Mouse (Mus musculus) lung, postnatal 10 days (tissue): Measurements from ENCODE around the gene Usp3.

ENCODE experiments used
- DNase-seq: peaks from one replicate; pipeline ENCODE4 v3.0.0; 2021

Gene Usp3

DNA sequence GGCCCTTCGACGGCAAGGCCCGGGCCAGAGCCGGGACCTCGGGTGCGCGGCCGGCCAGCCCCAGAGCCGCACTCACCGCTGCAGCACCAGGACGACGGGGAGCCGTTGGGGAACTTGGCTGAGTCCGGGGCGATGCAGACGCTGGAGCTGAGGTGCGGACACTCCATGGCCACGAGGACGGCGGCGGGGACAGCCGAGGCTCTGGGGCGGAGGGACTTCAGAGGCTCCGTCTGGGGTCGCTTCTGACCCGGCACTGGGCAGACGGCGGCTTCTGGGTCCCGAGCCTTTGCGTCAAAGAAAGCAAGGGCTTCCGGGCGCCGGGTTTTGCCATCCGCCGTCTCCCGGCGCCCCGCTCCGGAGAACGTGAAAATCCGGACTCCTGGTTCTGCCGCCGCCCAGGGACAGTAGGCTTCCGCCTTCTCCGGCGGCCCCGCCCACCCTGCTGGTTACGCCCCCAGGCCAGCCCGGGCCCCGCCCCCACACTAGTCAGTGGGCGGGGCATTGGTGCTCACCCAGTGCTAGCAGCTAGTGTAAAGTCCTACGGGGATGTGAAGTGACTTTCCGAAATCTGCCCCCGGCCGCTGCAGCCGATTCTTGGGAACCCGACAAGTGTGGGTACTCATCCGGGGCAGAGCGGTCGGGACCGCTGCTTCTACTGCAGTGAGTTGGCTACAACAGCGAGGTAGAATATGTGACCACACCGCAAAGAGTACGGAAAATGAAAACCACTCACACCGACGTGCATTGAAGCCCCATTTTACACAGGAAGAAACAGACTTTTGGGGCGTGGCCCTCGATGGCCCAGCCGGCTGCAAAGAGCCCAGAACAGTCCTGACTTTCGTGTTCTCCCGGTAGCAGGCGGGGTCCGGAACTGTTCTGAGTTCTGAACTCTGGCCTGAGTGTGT, at the start of gene Usp3:
TSS of gene Usp3 (minus strand) at position 435 of the 905 bp plus-strand sequence.
- peak; percentile 97 for DNase-seq

DNA sequence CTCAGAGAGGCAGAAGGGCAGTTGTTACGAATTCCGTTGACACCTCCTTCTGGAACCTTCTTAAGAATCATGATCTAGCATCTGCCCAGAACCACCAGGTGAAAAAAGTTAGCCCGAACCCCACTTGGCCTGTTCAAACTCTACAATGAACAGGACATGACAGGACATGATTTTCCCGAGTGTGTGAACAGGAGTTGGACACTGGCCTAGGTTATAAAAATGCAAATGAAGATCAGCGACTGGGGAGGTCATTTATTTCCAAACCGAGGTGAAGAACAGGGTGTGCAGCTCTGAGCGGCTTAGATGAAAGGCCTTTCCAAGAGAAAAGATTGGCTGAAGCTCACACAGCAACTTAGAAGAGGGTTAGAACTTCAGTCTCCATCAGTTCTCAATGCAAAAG, 47.5 kb upstream of the Usp3 start:
- DNase-seq, result no peak

DNA sequence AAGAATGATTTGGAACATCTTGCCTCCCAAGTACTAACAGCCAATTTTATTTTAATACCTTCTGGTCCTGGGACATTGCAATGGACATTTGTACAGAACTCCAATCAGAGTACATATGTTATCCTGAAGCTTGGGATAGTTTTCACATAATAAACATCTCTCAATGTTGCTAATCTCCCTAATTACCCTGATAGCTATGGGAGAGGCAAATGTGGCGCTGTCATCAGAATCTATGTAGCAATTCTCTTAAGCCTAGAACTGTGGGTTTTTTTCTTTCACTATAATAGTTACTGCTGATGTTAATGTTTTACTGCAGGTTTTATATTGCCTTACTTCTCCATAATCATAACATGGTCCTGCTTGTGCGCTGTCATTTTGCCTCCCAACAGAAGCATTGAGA, 46.7 kb upstream of the Usp3 start:
- no peak for DNase-seq

DNA sequence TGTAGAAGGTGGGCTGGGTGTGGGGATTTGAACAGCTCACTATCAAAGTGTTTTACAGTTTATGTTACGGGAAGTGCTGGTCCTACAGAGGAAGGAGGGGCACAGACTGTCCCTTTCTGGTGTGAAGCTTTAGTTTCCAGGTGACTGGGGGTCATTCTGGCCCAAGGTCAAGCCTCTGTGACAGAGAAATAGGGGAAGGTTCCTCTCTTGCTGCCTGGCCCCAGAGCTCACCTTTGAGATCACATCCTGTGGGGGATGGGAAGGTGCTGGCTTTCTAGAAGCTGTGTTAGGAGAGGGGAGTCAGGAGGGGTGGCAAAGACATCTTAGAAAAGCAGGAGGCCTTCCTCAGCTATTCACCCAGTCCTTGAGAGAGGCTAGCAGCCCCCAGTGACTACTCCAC, 39.5 kb upstream of the Usp3 start:
- no peak for DNase-seq

DNA sequence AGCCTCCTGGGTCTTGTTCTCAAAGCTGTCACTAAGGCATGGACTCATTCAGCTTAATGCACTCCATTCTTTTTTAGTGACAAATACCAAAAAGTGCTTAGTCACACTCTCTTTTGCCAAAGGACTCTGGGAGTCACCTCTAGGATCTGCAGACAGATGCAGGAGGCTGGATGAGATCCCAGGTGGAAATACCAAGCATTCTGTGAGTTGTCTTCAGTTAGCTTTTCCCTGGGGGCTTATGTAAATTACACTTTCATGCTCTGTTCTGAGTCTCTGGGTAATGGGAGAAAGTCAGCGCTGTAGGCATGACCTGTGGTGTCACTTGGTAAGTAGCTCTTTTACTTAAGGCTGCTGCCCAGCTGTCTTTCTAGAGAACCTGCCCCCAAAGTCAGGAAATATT, 38.0 kb upstream of the Usp3 start:
- no peak for DNase-seq

DNA sequence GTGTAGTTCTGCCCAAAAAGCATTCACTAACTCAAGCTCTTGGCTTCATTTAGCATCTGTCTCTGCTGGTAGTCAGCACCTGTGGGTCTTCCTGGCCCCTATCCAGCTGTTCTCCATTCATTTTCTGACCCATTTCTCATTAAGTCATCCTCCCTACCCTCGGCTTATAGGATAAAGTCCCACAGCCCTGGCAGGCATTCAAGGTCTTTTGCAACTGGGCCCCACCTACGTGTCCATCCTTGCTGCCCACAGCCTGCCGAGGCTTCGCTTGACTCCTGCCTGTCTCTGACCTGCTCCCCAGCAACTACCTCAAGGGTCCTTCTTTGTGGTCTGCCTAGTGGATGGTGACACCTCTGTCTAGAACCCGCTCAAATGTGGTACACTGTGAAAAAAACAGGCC, 33.7 kb upstream of the Usp3 start:
- DNase-seq, result no peak

DNA sequence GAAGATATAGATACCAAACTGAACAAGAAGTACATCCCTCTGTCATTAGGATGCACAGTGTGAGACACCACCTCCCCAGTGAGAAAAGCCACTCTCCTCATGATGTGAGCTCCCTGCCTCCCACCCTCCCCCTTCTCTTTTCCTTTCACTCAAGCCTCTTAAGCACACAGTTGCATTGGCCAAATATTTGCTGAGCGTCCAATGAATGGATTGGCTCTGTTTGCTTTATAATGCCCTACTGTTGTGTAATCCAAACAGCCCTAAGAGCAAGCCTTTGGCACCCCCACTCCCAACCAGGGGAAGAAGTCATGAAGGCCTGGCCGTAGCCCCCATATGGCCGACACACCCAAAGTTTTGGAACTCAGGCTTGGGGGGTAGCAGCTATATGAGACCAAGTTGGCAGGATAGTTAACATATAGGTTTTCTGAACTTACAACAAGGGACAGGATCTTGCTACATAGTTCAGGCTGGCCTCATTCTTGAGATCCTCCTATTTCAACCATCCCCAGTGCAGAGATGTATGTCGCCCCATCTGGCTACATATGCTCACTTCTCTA, 33.1 kb upstream of the Usp3 start:
- peak; percentile 33 for DNase-seq

DNA sequence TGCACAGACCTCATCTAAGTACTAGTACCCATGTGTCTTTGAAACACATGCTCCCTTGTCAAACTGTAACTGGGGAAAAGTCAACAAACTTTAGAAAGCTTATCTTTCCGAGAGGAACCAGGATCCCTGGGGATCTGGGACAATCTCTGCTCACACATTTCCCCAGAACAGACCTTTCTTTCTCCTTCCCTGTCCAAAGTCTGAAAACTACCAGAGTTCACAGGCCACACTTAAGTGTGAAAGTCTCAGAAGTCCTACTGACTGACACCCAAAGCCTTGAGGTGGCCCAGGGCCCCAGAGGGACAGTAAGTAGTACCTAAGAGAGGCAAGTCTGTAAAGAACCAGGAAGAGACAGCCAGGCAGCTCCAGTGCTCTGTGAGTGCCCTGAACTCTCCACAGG, 31.9 kb upstream of the Usp3 start:
- no peak for DNase-seq

DNA sequence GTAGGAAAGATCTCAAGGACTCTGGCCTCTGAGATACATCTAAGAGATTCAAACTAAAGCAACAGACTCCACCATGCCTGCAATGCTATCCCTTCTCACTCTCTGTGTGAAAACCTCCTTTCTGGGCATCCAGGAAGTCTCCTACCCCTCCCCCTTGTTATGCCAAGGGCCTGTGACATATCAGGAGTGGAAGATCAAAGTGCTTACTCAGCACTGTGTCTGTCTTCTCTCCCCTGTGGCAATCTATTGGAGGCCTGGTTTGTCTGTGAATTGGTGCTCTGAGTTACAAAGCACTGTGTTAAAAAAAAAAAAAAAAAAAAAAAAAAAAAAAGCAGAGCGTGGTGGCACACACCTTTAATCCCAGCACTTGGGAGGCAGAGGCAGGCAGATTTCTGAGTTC, 30.7 kb upstream of the Usp3 start:
- DNase-seq, result no peak

DNA sequence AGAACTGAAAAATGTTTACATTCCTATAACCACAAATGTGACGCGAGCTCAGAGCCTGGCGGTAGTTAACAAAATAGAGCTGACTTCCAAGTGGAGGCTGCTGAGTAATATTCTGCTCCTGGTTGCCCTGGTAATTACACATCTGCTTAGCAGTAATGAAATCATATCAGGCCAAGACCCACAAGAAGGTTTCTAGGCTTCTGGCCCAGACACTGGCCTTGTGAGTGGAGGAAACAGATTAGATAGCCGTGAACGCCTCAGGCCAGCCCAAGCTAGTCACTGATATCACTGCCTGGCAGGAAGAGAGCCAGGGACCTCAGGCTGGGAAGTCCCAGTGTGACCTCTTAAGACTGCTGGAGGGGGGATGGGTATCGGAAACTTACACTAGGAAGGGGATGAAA, 27.6 kb upstream of the Usp3 start:
- peak; percentile 83 for DNase-seq

DNA sequence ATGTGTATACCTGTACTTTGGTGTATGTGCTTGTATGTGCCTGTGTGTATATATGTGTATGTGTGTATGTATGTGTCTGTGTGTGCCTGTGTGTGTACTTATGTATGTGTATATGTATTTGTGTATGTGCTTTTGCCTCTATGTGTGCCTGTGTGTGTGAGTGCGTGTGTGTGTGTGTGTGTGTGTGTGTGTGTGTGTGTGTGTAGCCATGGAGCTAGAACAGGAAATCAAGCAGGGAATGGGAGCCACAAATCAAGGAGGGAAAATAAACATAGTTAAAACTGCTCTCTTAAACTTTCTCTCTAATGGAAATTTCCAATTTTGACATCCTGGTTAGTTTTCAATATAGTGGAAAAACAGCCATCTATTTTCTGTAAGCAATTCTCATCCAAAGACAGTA, 27.1 kb upstream of the Usp3 start:
- DNase-seq, result peak; percentile 32

DNA sequence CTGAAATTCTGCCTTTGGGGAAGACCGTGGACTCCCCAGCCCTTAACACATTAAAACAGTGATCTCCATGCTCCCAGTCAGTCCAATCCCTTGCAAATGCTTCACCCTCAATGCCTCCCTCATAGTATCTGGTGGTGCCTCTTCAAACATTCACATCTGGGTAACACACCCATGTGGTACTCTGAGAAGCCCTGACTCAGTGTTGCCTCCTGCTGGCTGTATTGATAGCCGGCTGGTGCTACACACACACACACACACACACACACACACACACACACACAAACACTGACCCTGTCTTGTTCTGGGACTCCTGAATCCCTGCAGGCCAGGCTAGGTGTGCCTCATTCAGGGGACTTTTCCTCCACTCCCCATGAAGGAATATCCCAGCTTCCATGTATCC, 24.9 kb upstream of the Usp3 start:
- no peak for DNase-seq

DNA sequence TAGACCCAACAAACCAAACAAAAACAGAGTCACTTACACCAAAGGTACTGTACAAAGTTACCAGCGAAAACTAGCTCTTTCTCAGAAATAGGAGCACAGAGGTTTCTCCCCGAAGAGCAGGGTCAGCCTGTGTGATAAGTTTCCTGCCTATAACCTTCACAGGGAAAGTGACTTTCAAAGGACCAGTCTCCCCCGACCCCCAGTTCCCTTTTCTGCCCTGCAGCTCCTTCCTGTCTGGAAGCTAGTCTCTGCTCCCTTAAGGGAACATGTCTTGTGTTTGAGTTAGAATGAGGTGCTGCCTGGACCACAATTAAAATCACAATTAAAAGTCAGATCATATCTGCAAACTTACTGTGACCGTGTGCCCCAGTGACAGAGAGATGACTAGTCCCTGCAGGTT, 23.9 kb upstream of the Usp3 start:
- no peak for DNase-seq

DNA sequence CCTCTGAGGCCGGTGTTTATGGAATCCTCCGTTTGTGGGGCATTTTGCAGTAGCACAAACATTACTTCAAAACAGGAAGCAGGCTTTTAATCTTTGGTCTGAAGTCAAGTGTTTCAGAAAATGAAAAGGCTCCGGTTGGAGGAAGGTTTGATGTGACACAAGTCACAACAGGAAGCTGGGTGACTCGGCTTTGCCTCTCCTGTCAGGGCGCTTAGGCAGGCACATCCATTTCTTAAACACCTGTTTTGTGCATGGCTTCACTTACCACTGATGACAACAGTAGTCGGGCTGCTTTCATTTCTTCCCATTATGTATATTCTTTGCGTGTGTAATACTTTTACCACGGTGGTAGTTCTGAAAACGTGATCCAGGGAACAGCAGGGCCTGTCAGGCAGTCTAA, 22.2 kb upstream of the Usp3 start:
- peak; percentile 25 for DNase-seq

DNA sequence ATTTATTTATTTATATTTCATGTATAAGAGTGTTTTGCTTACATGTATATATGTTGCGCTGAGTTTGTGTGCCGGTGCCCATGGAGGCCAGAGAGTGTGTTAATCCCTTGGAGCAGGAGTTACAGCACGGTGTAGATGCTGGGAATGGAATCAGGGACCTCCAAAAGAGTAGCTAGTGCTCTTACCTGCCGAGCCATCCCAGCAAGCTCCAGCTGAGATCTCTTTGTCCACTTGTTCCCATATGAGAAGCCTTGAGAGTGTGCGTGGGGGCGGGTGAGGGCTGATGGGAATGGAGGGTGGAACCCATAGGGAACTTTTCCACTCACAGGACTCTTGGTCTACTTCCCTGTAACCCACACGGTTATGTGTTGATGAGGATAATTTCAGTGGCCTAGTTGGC, 21.6 kb upstream of the Usp3 start:
- DNase-seq, result no peak

DNA sequence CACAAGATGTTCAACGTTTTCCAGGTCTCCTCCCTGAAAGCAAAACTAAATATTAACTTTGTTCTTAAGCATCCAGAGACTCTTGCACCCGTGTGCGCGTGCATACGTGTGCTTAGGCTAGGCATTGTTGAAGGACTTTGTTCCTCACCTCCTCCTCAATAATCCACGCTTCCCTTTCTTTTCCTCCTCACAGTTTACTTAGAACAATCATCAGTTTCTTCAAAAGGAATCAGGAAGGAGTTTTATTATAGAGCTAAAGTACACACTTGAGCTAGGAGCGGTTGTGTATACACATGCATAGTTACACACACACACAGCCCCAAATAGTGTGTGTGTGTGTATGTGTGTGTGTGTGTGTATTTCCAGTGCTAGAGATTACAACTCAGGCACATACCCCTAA, 20.7 kb upstream of the Usp3 start:
- no peak for DNase-seq

DNA sequence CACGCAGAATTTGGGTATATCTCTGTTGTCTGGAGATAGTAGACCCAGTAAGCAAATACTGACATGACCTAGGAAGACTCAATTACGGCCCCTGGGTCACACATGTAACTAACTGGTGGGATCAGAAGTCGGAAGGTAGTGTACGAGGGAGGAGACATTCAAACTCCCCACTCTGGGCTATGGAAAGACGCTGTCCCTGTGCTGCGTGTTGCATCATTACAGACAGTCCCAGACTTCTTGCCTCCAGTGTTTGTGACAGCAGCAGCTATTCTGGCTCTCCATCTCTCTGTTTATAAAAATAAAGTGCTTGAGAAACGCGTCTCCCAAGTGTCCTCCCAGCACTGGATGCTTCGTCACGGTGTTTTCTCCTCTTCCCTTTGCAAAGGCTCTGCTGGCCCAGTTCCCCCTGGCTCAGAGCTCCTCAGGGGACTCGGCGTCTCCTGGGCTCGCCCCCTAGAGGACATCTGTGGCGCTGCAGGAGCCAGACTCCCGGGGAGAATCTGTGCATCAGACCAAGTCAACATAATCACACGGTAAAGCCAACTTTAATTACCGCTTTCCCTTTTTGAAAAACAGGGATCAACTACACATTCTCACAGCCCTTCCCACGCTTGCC, 18.6 kb upstream of the Usp3 start:
- DNase-seq, result peak; percentile 95

DNA sequence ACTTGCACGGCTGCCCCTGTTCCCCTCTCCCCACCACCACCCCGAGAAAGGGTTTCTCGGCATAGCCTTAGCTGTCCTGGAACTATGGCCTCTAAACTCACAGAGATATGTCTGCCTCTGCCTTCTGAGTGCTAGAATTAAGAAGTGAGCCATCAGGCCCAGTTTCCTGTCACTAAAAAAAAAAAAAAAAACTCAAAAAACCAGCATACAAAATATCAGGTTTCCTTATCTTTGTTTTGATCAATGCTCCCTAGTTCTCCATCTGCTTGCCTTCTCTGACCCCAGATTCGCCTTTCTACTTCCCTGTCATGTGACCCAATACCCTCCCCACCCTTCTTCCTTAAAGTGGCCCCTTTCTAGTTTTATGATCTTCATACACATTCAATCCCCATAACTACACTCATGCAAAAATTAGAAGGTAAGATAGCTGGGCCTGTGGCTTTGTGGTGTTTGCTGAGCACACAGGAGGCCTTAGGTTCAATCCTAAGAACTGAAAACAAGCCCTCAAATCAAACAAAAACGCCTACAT, 15.9 kb upstream of the Usp3 start:
- DNase-seq, result no peak

DNA sequence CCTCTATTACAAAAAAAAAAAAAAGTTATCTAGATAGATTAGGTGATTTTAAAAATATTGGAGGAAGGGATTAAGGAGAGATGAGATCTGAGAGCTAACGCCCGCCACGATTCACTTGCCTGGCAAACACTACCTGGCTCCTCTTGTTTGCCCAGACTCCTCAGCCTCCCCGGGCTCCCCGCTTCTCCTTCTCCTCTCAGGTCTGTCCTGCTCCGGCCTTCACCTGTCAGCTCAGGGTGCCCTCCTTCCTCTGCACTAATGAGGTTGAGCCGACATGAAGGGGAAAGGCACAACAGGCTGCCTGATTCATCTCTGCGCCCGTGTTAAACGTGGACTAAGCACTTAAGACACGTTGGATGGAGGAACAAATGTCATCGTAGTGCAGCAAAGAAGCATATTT, 13.9 kb upstream of the Usp3 start:
- DNase-seq, result no peak

DNA sequence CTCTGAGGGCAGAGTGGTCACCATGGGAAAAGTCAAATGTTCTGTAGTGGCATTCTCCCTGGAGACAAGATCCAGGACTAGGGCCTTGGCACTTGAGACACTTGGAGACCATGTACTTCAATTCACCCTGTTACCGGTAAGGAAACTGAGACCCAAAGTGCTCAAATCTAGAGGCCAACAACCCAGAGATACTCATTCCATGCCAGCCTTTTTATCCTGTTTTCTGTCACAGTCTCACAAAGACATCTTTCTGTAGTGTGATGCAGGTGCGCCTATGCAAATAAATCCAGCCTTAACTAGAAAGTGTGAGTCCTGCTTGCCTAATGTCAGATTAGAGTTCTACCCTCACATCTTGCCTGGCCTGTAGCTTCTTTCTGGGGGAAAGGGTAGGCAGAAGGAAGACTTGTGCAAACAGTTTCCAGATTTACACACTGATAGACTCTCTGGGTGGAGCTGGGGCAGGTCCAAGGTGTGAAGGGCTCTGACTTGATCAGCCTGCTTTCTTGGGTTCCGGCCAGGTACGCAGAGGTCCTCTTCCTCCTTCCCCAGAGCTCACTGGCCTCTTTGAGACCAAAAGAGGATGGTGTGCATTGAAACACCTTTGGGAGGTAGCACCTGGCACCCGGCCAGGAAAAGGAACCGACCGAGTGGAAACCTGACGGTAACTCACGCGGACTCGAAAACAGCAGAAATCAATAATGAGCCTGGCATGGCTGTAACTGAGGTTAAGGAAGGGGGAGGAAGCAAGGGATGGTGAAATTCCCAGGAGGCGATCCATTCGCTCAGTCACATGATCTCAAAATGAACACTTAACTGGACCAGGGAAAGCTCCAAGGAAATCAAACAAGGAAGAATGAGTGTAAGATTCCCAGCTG, 13.2 kb upstream of the Usp3 start:
- DNase-seq, result peak; percentile 47

DNA sequence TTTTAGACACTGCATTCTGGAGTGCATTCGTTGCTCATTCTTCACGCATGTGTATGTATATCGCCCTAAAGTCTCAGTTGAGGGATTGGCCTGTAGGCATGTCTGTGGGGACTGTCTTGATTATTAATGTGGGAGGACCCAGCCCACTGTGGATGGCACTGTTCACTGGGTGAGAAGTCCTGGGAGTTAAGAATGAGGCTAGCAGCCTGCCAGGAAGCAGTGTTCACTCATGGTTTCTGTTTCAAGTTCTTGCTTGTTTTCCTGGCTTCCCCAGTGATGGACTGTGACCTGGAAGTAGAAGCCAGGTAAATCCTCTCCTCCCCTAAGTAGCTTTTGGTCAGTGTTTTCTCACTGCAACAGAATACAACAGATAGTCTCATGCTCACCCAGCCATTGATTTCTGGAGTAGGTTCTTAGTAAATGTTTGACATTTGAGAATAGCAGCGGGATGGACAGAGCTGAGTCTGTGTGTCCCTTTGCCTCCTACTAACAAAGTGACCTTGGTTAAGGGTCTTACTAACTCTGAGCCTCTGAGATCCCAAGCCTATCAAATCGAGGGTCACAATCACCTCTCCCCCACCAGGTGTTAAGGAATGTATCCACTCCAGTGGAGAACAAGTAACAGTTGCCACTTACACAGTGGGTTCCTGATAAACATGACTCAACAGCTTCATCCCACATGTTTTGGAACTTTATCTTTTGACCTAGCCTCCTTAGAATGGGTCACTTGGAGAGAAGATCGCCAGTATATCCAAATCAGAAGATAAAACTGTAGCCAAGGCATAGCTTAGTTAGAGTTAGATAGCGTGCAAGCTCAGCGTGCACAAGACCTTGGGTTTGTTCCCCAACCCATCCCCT, 11.6 kb upstream of the Usp3 start:
- DNase-seq, result no peak

DNA sequence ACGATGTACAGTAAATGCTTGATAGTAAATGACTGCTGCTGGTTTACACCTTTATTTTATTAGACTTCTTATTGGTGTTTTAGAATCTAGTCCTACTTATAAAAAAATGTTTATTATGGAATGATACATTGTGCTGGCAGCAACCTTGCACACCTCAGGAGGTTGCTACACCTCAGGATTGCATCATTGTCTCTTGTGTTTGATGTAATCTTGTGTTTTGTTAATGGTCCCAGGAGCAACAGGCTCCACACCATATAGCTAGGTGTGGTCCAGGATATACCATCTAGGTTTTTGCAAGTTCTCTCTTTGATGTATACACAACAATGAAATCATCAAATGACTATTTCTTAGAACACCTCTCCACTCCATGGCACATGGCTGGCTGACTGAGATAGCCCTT, 11.0 kb upstream of the Usp3 start:
- DNase-seq, result no peak
